Mouse (Mus musculus) erythroblast, embryonic 14.5 days (primary cell): ENCODE measurements around the gene Pogz. TPM values are rescaled to one million over a fixed set of nuclear protein-coding genes. Genes with fewer than 3 reads are reported as not detected.

Experiments
- H3K27me3 ChIP-seq: 2 replicates; pipeline ENCODE4 v1.6.1; 2012; ENCODE audit warnings: inconsistent platforms; ENCODE audit not compliant: control insufficient read depth
- H3K36me3 ChIP-seq: 2 replicates; pipeline ENCODE4 v1.6.1; 2012; ENCODE audit warnings: mild to moderate bottlenecking, inconsistent platforms; ENCODE audit not compliant: control insufficient read depth
- H3K4me1 ChIP-seq: 2 replicates; pipeline ENCODE4 v1.6.1; 2012; ENCODE audit warnings: inconsistent platforms; ENCODE audit not compliant: control insufficient read depth
- H3K4me3 ChIP-seq: replicated peaks from 2 replicates; pipeline ENCODE3; 2012; ENCODE audit warnings: moderate library complexity, mild to moderate bottlenecking, inconsistent platforms
- H3K9me3 ChIP-seq: 2 replicates; pipeline ENCODE4 v1.6.1; 2012; ENCODE audit warnings: low read length, inconsistent platforms, mixed read lengths; ENCODE audit not compliant: control insufficient read depth
- GATA1 ChIP-seq: IDR thresholded peaks from 2 replicates; pipeline ENCODE4 v1.6.1; 2012; ENCODE audit warnings: low read length, inconsistent platforms, mixed read lengths
- TAL1 ChIP-seq: IDR thresholded peaks from 3 replicates; pipeline ENCODE4 v1.6.1; 2012; ENCODE audit warnings: low read length, inconsistent platforms, mixed read lengths
- polyA plus RNA-seq: library from polyadenylated mRNA; stranded (reverse); fragments of >175 nt; gene quantifications from 2 replicates; pipeline ENCODE4 v1.2.3, GENCODE M21; 2012

Pogz gene
- polyA plus RNA-seq, 1 experiment, result 1.7 TPM

DNA sequence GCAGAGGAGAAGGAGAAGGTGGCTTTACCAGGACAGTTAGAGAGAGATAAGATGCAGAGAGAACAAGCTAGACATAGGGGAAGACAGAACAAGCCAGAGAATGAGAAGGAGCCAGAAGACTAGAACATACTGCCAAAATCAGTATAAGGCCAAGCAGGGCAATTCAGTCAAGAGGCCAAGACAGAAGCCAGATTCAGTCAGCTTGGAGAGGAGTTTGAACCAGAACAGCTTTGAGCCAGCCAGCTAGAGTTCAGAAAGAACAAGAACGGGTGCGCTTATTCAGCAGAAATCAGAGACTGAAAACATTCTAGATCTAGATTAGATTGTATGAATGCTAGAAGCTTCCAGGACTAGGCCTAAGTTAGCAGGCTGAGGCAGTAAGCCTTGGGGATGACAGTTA lies 10.0 kb downstream of the Pogz start:
- no peaks in the 10 kb centered on the region; the same call in 1 of the 2 replicates for H3K36me3 ChIP-seq
- H3K27me3 ChIP-seq, result no peaks in the 10 kb centered on the region
- peaks cover 13% of the 10 kb centered on the region for H3K4me1 ChIP-seq
- H3K4me3 ChIP-seq, result no peak overlapping the region
- no peaks in the 10 kb centered on the region for H3K9me3 ChIP-seq
- TF ChIP-seq GATA1 (no peak), TAL1 (no peak)

DNA sequence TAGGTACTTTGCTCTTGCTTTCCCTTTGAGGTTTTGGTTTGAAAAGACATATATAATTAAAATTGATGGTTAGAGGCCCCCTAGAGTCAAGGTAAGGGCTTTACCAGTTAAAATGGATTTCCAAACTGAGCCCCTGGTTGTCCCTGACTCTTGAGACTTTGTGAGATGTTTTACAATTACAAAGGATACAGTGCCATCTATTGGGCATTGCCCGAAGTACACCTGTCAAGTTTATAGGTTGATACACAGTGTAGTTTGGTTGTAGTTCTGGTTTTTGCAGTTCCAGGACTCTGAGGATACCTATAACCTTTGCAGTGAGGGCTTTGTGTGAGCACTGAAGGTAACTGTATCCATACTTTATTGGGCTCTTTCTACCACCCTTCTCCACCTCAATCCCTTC lies 12.0 kb downstream of the Pogz start:
- H3K4me1 ChIP-seq, result peaks cover 9% of the 10 kb centered on the region
- no peak overlapping the region for H3K4me3 ChIP-seq
- TF ChIP-seq TAL1 (no peak), GATA1 (no peak)
- no peaks in the 10 kb centered on the region for H3K27me3 ChIP-seq
- peaks cover 5% of the 10 kb centered on the region for H3K36me3 ChIP-seq
- H3K9me3 ChIP-seq, result no peaks in the 10 kb centered on the region

DNA sequence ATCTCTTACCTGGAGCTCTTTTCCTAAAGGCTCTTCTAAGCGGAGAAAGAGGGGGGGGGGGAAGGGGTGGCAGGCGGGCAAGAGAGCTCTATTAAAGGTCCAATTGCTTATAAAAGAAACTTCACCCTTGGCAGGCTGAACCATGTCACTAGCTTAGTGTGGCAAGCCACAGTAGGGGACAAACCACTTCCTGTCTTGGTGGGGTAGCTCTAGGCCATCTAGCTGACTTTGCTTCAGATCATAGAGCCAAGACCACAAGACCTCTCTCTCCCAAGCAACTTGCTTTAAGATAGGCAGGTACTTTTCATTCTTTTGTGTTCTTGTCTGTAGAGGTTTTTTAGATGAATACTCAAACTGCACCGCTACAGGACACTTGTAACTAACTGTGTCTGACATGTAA lies 14.4 kb downstream of the Pogz start:
- Histone ChIP-seq H3K9me3 (no peaks in the 10 kb centered on the region), H3K36me3 (peaks cover 27% of the 10 kb centered on the region), H3K4me3 (no peak overlapping the region), H3K4me1 (peaks cover 6% of the 10 kb centered on the region), H3K27me3 (no peaks in the 10 kb centered on the region)
- no peak for TF ChIP-seq GATA1
- TF ChIP-seq TAL1, result no peak

DNA sequence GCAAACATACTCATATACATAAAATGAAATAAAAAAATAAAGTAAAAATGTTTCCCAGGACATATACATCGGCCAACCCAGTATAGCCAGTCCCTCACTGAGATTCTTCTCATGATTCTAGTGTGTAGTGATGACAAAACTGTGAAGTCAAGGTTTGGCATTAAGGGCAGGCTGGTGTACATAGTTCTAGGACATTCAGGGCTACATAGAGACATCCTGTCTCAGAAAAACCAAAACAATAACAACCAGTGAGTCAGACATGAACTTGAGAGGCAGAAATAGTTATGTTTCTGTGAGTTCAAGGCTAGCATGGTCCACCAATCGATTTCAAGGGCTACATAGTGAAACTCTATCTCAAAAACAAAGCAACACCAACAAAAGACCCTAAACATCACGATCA lies 14.8 kb downstream of the Pogz start:
- Histone ChIP-seq H3K27me3 (no peaks in the 10 kb centered on the region), H3K36me3 (peaks cover 31% of the 10 kb centered on the region), H3K9me3 (no peaks in the 10 kb centered on the region), H3K4me3 (no peak overlapping the region), H3K4me1 (peaks cover 5% of the 10 kb centered on the region)
- TF ChIP-seq GATA1 (no peak), TAL1 (no peak)

DNA sequence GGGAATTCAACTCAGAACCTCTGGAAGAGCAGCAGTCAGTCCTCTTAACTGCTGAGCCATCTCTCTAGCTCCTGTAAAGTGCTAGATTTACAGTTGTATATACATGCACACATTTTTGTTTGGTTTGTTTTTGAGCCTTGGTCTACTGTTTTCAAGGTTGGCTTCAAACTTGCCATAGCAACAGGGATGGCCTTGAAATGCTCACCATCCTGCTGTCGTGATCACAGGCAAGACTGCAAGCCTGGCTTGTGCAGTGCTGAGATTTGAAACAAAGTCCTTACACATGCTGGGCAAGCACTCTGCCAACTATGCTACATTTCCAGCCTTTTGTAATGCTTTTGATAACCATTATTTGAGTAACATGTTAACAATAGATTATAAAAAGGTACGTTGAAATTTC lies 22.1 kb downstream of the Pogz start:
- Histone ChIP-seq H3K9me3 (no peaks in the 10 kb centered on the region), H3K36me3 (peaks cover 73% of the 10 kb centered on the region), H3K4me1 (no peaks in the 10 kb centered on the region), H3K27me3 (no peaks in the 10 kb centered on the region), H3K4me3 (no peak overlapping the region)
- TF ChIP-seq GATA1 (no peak), TAL1 (no peak)

- H3K27me3 ChIP-seq, result no peaks in the 10 kb centered on the region
- no peaks in the 10 kb centered on the region for H3K4me1 ChIP-seq
- no peaks in the 10 kb centered on the region for H3K9me3 ChIP-seq
- H3K36me3 ChIP-seq, result peaks cover 79% of the 10 kb centered on the region
- no peak overlapping the region for H3K4me3 ChIP-seq
- TF ChIP-seq GATA1, result no peak
- TF ChIP-seq TAL1, result no peak
Observed at GRCm38 (mm10) chr3:94869011-94869410, 31.6 kb downstream of the Pogz start.

- no peak overlapping the region for H3K4me3 ChIP-seq
- TF ChIP-seq GATA1 (no peak), TAL1 (no peak)
- no peaks in the 10 kb centered on the region for H3K27me3 ChIP-seq
- H3K36me3 ChIP-seq, result peaks cover 97% of the 10 kb centered on the region
- no peaks in the 10 kb centered on the region for H3K9me3 ChIP-seq
- H3K4me1 ChIP-seq, result no peaks in the 10 kb centered on the region
Observed at GRCm38 (mm10) chr3:94878618-94879017, 41.3 kb downstream of the Pogz start.

GRCm38 (mm10) chr3:94881840-94882239 lies 44.5 kb downstream of the Pogz start:
- TF ChIP-seq TAL1, result no peak
- no peak for TF ChIP-seq GATA1
- H3K27me3 ChIP-seq, result no peaks in the 10 kb centered on the region
- H3K4me3 ChIP-seq, result no peak overlapping the region
- H3K4me1 ChIP-seq, result peaks cover 16% of the 10 kb centered on the region
- no peaks in the 10 kb centered on the region for H3K9me3 ChIP-seq
- H3K36me3 ChIP-seq, result peaks cover 90% of the 10 kb centered on the region

DNA sequence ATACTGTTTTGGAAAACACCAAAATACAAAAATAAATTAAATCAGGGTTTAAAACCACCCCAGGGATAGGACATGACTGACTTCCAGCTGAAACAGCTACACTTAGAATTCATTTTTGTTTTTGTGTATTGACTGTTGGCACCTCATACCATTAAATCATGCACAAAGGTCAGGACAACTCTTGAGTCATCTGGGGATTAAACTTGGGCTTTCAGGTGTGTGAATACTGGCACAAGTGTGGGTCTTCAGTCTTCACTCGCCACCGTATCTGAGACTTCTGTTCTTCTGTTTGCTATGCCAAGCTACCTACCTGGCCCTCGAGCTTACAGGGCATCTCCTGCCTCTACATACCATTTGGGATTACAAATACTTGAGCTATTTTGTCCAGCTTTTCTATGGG lies 45.2 kb downstream of the Pogz start:
- Histone ChIP-seq H3K36me3 (peaks cover 82% of the 10 kb centered on the region), H3K4me1 (peaks cover 23% of the 10 kb centered on the region)
- TF ChIP-seq GATA1, result no peak
- TF ChIP-seq TAL1, result no peak

More for the DNA sequence above, 45.2 kb downstream of the Pogz start:
- Histone ChIP-seq H3K27me3 (no peaks in the 10 kb centered on the region), H3K4me3 (no peak overlapping the region), H3K9me3 (no peaks in the 10 kb centered on the region)
